Mouse (Mus musculus) lung, embryonic 15.5 days (tissue): ENCODE data around the gene 1500009C09Rik. TPM values are rescaled to one million over a fixed set of nuclear protein-coding genes. Genes with fewer than 3 reads are reported as not detected.

ENCODE experiments used
- ATAC-seq: fragments of 200-750 bp; cut with Nextera tagmentation; 2 replicates; pipeline ENCODE4 v1.8.0; 2017; ENCODE audit warnings: moderate number of reproducible peaks, borderline replicate concordance; ENCODE audit not compliant: low FRiP score, low TSS enrichment; ENCODE audit errors: extremely low read depth
- H3K27ac ChIP-seq: fragments of 300-500 bp; sonication (generic); 2 replicates; pipeline ENCODE4 v1.5.1; 2015; ENCODE audit warnings: moderate library complexity, mild to moderate bottlenecking, inconsistent platforms
- H3K27me3 ChIP-seq: fragments of 300-500 bp; sonication (generic); 2 replicates; pipeline ENCODE4 v1.6.1; 2015; ENCODE audit warnings: inconsistent platforms
- H3K36me3 ChIP-seq: fragments of 300-500 bp; sonication (generic); 2 replicates; pipeline ENCODE4 v1.6.1; 2015; ENCODE audit warnings: inconsistent platforms
- H3K4me1 ChIP-seq: fragments of 300-500 bp; sonication (generic); 2 replicates; pipeline ENCODE4 v1.6.1; 2015; ENCODE audit warnings: inconsistent platforms
- H3K4me2 ChIP-seq: fragments of 300-500 bp; sonication (generic); 2 replicates; pipeline ENCODE4 v1.6.1; 2015; ENCODE audit warnings: inconsistent platforms, mild to moderate bottlenecking, moderate library complexity
- H3K4me3 ChIP-seq: fragments of 300-500 bp; sonication (generic); 2 replicates; pipeline ENCODE4 v1.5.1; 2015; ENCODE audit warnings: mild to moderate bottlenecking, inconsistent platforms
- H3K9ac ChIP-seq: fragments of 300-500 bp; sonication (generic); 2 replicates; pipeline ENCODE4 v1.6.1; 2015; ENCODE audit warnings: inconsistent platforms
- H3K9me3 ChIP-seq: fragments of 300-500 bp; sonication (generic); 2 replicates; pipeline ENCODE4 v1.6.1; 2016; ENCODE audit warnings: inconsistent platforms
- WGBS: fragments of 180-500 bp; shearing (Covaris S2); methylation state at CpG from one replicate; pipeline ENCODE4 v1.1.7; 2015; 5-methylcytosine and 5-hydroxymethylcytosine counted together
- polyA plus RNA-seq: library from polyadenylated mRNA; unstranded; fragments of >200 nt; fragmentation: Nextera tagmentation; extraction: Ambion mirVana; gene quantifications from 2 replicates; pipeline ENCODE4 v1.2.1, GENCODE M21; 2015

The 1500009C09Rik gene
- polyA plus RNA-seq, 1 experiment from 2014 or later, result not detected

- ATAC-seq, result no peak
- WGBS, result 2% methylated on average over 5 of the region's 5 CpGs
These were observed 19.0 kb downstream of the 1500009C09Rik start for GRCm38 (mm10) chr15:82271201-82271600.

GRCm38 (mm10) chr15:82272295-82272694, 20.1 kb downstream of the 1500009C09Rik start:
- Histone ChIP-seq H3K27me3 (peaks cover 47% of the 10 kb centered on the region), H3K36me3 (no peaks in the 10 kb centered on the region), H3K27ac (no peak overlapping the region), H3K4me1 (peaks cover 15% of the 10 kb centered on the region), H3K9ac (no peak overlapping the region), H3K9me3 (no peaks in the 10 kb centered on the region), H3K4me2 (no peak overlapping the region), H3K4me3 (no peak overlapping the region)
- 81% methylated on average over 6 of the region's 6 CpGs for WGBS
- no peak for ATAC-seq

More at GRCm38 (mm10) chr15:82271201-82271600, 19.0 kb downstream of the 1500009C09Rik start:
- H3K36me3 ChIP-seq, result no peaks in the 10 kb centered on the region
- no peak overlapping the region for H3K4me3 ChIP-seq
- no peak overlapping the region for H3K4me2 ChIP-seq
- peaks cover 15% of the 10 kb centered on the region for H3K4me1 ChIP-seq
- no peak overlapping the region for H3K27ac ChIP-seq
- no peaks in the 10 kb centered on the region for H3K9me3 ChIP-seq
- H3K9ac ChIP-seq, result no peak overlapping the region
- H3K27me3 ChIP-seq, result peaks cover 43% of the 10 kb centered on the region

- Histone ChIP-seq H3K9me3 (no peaks in the 10 kb centered on the region), H3K9ac (peak within 1 kb of the TSS; percentile 35), H3K36me3 (no peaks in the 10 kb centered on the region), H3K4me1 (peaks cover 15% of the 10 kb centered on the region), H3K27ac (no peak within 1 kb of the TSS), H3K4me3 (peak within 1 kb of the TSS; percentile 49), H3K27me3 (peaks cover 47% of the 10 kb centered on the region), H3K4me2 (peak within 1 kb of the TSS; percentile 98)
- no peak for ATAC-seq
- WGBS, result 24% methylated on average over 6 of the region's 6 CpGs
These were observed 22.4 kb downstream of the 1500009C09Rik start, which contains the start of gene Sept3 for GRCm38 (mm10) chr15:82274593-82274926. Gene Sept3 (plus strand): TSS chr15:82274893.

GRCm38 (mm10) chr15:82274927-82275901, 23.0 kb downstream of the 1500009C09Rik start:
- WGBS, result under 1% methylated on average over 83 of the region's 86 CpGs
- Histone ChIP-seq H3K4me1 (peaks cover 15% of the 10 kb centered on the region), H3K9ac (peak overlapping the region; percentile 35), H3K36me3 (no peaks in the 10 kb centered on the region), H3K4me2 (peak overlapping the region; percentile 98), H3K27me3 (peaks cover 47% of the 10 kb centered on the region), H3K9me3 (no peaks in the 10 kb centered on the region), H3K4me3 (peak overlapping the region; percentile 49), H3K27ac (no peak overlapping the region)
- ATAC-seq, result peak; percentile 52; the same call in 1 of the 2 replicates

- no peak for ATAC-seq
- H3K4me2 ChIP-seq, result no peak overlapping the region
- 69% methylated on average over 5 of the region's 5 CpGs for WGBS
- H3K36me3 ChIP-seq, result no peaks in the 10 kb centered on the region
- H3K9ac ChIP-seq, result no peak overlapping the region
- no peaks in the 10 kb centered on the region for H3K9me3 ChIP-seq
- no peak overlapping the region for H3K4me3 ChIP-seq
- H3K4me1 ChIP-seq, result peaks cover 15% of the 10 kb centered on the region
- no peak overlapping the region for H3K27ac ChIP-seq
- peaks cover 38% of the 10 kb centered on the region for H3K27me3 ChIP-seq
These were observed 25.4 kb downstream of the 1500009C09Rik start for GRCm38 (mm10) chr15:82277591-82277990.

- ATAC-seq, result no peak
- WGBS, result 59% methylated on average over 4 of the region's 4 CpGs
- Histone ChIP-seq H3K27me3 (peaks cover 9% of the 10 kb centered on the region; the same call in 1 of the 2 replicates), H3K4me3 (no peak overlapping the region), H3K9ac (no peak overlapping the region), H3K36me3 (no peaks in the 10 kb centered on the region), H3K9me3 (no peaks in the 10 kb centered on the region), H3K4me2 (no peak overlapping the region), H3K4me1 (peaks cover 5% of the 10 kb centered on the region), H3K27ac (no peak overlapping the region)
These were observed 28.4 kb downstream of the 1500009C09Rik start for GRCm38 (mm10) chr15:82280638-82281037.

GRCm38 (mm10) chr15:82286157-82286556, 34.0 kb downstream of the 1500009C09Rik start:
- Histone ChIP-seq H3K36me3 (no peaks in the 10 kb centered on the region), H3K27me3 (no peaks in the 10 kb centered on the region), H3K27ac (no peak overlapping the region), H3K9me3 (no peaks in the 10 kb centered on the region), H3K4me1 (no peaks in the 10 kb centered on the region), H3K4me3 (no peak overlapping the region), H3K4me2 (no peak overlapping the region), H3K9ac (no peak overlapping the region)
- ATAC-seq, result no peak
- 56% methylated on average over 12 of the region's 12 CpGs for WGBS

GRCm38 (mm10) chr15:82290252-82290651, 38.1 kb downstream of the 1500009C09Rik start:
- Histone ChIP-seq H3K4me1 (peaks cover 9% of the 10 kb centered on the region), H3K4me3 (no peak overlapping the region), H3K9me3 (no peaks in the 10 kb centered on the region), H3K36me3 (no peaks in the 10 kb centered on the region), H3K4me2 (no peak overlapping the region), H3K9ac (no peak overlapping the region), H3K27ac (no peak overlapping the region), H3K27me3 (no peaks in the 10 kb centered on the region)
- ATAC-seq, result no peak
- 84% methylated on average over 7 of the region's 7 CpGs for WGBS

GRCm38 (mm10) chr15:82292851-82293250, 40.7 kb downstream of the 1500009C09Rik start:
- peak overlapping the region; percentile 36 for H3K4me2 ChIP-seq
- H3K9me3 ChIP-seq, result no peaks in the 10 kb centered on the region
- no peak overlapping the region for H3K4me3 ChIP-seq
- no peaks in the 10 kb centered on the region for H3K27me3 ChIP-seq
- peak; percentile 31 for ATAC-seq
- no peak overlapping the region for H3K9ac ChIP-seq
- H3K4me1 ChIP-seq, result peaks cover 9% of the 10 kb centered on the region
- H3K36me3 ChIP-seq, result no peaks in the 10 kb centered on the region
- WGBS, result 12% methylated on average over 5 of the region's 5 CpGs
- H3K27ac ChIP-seq, result no peak overlapping the region

GRCm38 (mm10) chr15:82293271-82293711, 41.1 kb downstream of the 1500009C09Rik start:
- peaks cover 9% of the 10 kb centered on the region for H3K4me1 ChIP-seq
- no peaks in the 10 kb centered on the region for H3K9me3 ChIP-seq
- H3K9ac ChIP-seq, result no peak overlapping the region
- WGBS, result 7% methylated on average over 7 of the region's 7 CpGs
- no peak overlapping the region for H3K27ac ChIP-seq
- peak; percentile 65 for ATAC-seq
- no peaks in the 10 kb centered on the region for H3K27me3 ChIP-seq
- H3K4me3 ChIP-seq, result 0 out of 2 replicates have a peak overlapping the region, but pooled peaks have one; percentile 9
- H3K36me3 ChIP-seq, result no peaks in the 10 kb centered on the region
- H3K4me2 ChIP-seq, result peak overlapping the region; percentile 36

- no peak overlapping the region for H3K4me2 ChIP-seq
- no peak overlapping the region for H3K27ac ChIP-seq
- H3K27me3 ChIP-seq, result no peaks in the 10 kb centered on the region
- WGBS, result 35% methylated on average over 8 of the region's 8 CpGs
- peaks cover 9% of the 10 kb centered on the region for H3K4me1 ChIP-seq
- ATAC-seq, result no peak
- no peaks in the 10 kb centered on the region for H3K36me3 ChIP-seq
- no peak overlapping the region for H3K9ac ChIP-seq
- no peak overlapping the region for H3K4me3 ChIP-seq
- H3K9me3 ChIP-seq, result no peaks in the 10 kb centered on the region
These were observed 41.9 kb downstream of the 1500009C09Rik start for GRCm38 (mm10) chr15:82294059-82294458.
